In the genomic region with DNA sequence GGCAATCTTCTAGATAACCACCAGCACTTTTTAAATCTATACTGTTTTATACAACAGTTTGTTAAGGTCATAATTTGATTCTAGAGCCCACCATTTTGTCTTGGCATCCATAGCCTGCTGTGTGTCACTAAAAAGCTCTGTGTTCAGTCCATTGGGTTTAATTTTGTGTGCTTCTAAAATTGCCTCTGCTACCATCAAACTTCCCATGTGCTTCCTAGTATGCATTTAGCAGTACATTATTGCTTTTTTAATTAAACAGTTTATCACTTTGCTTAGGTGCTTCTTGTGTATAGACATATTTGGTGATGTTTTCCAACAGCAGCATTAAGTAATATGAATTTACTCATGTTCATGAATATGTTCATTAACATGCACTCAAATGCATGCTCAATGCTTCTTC, we compare ENCODE assay signal across 31 mouse cellular contexts.
"Had no signal": no experiment of that assay in that cellular context is flagged by ENCODE, and none has a peak within 500 bp of the region (broad histone marks: within the 10 kb centered on the region; RNA-seq: fewer than 3 reads in every experiment).

No protein-coding gene starts in this region.

- H3K4me1 ChIP-seq: limb, embryonic 10.5 days; limb, embryonic 12.5 days; limb, embryonic 13.5 days; limb, embryonic 15.5 days; liver, embryonic 12.5 days; liver, embryonic 13.5 days; liver, embryonic 15.5 days; lung, embryonic 15.5 days; megakaryocyte, embryonic 14.5 days; midbrain, embryonic 10.5 days; midbrain, embryonic 12.5 days; midbrain, embryonic 13.5 days; midbrain, embryonic 15.5 days had no signal

- DNase-seq: left cerebral cortex, postnatal 4 days; liver; liver, embryonic 13.5 days; liver, postnatal 0 days; lung, adult 18-20 months; lung, adult 2 months; lung, embryonic 14.5 days; lung, postnatal 10 days; lung, postnatal 14 days; lung, postnatal 36 days; lung, postnatal 4 days had no signal

- H3K4me3 ChIP-seq: left cerebral cortex, adult 2 months; limb, embryonic 10.5 days; limb, embryonic 12.5 days; limb, embryonic 13.5 days; limb, embryonic 15.5 days; liver, embryonic 12.5 days; liver, embryonic 13.5 days; liver, embryonic 15.5 days; lung, embryonic 15.5 days; megakaryocyte, embryonic 14.5 days; midbrain, embryonic 10.5 days; midbrain, embryonic 12.5 days; midbrain, embryonic 13.5 days; midbrain, embryonic 15.5 days; myocyte had no signal

- ATAC-seq: liver, embryonic 12.5 days; liver, postnatal 0 days; lung, postnatal 0 days; midbrain, embryonic 13.5 days; midbrain, embryonic 15.5 days; midbrain, embryonic 16.5 days had no signal

- H3K9ac ChIP-seq: limb, embryonic 12.5 days; limb, embryonic 13.5 days; limb, embryonic 15.5 days; liver, embryonic 12.5 days; liver, embryonic 13.5 days; liver, embryonic 14.5 days; liver, embryonic 15.5 days; liver, postnatal 0 days; lung, embryonic 14.5 days; lung, embryonic 15.5 days; midbrain, embryonic 12.5 days; midbrain, embryonic 13.5 days; midbrain, embryonic 15.5 days had no signal

- H3K27me3 ChIP-seq: limb, embryonic 12.5 days; limb, embryonic 13.5 days; limb, embryonic 15.5 days; liver, embryonic 12.5 days; liver, embryonic 13.5 days; liver, embryonic 15.5 days; lung, embryonic 15.5 days; megakaryocyte, embryonic 14.5 days; midbrain, embryonic 12.5 days; midbrain, embryonic 13.5 days; midbrain, embryonic 15.5 days had no signal

- H3K36me3 ChIP-seq: limb, embryonic 10.5 days; limb, embryonic 12.5 days; limb, embryonic 13.5 days; limb, embryonic 15.5 days; liver, embryonic 12.5 days; liver, embryonic 13.5 days; liver, embryonic 15.5 days; lung, embryonic 15.5 days; midbrain, embryonic 10.5 days; midbrain, embryonic 12.5 days; midbrain, embryonic 13.5 days; midbrain, embryonic 15.5 days had no signal

- H3K4me2 ChIP-seq: limb, embryonic 12.5 days; limb, embryonic 13.5 days; limb, embryonic 15.5 days; liver, embryonic 11.5 days; liver, embryonic 12.5 days; liver, embryonic 13.5 days; liver, embryonic 15.5 days; lung, embryonic 14.5 days; lung, embryonic 15.5 days; midbrain, embryonic 11.5 days; midbrain, embryonic 12.5 days; midbrain, embryonic 13.5 days; midbrain, embryonic 15.5 days had no signal

- H3K27ac ChIP-seq: left cerebral cortex, adult 2 months; limb, embryonic 10.5 days; limb, embryonic 12.5 days; limb, embryonic 13.5 days; limb, embryonic 15.5 days; liver, embryonic 12.5 days; liver, embryonic 13.5 days; liver, embryonic 14.5 days; liver, embryonic 15.5 days; lung, embryonic 15.5 days; macrophage; midbrain, embryonic 10.5 days; midbrain, embryonic 12.5 days; midbrain, embryonic 13.5 days; midbrain, embryonic 15.5 days had no signal

- H3K9me3 ChIP-seq: limb, embryonic 10.5 days; limb, embryonic 12.5 days; limb, embryonic 13.5 days; limb, embryonic 15.5 days; liver, embryonic 12.5 days; liver, embryonic 13.5 days; liver, embryonic 15.5 days; lung, embryonic 15.5 days; megakaryocyte, embryonic 14.5 days; midbrain, embryonic 10.5 days; midbrain, embryonic 12.5 days; midbrain, embryonic 13.5 days; midbrain, embryonic 15.5 days had no signal
